Mouse (Mus musculus): ENCODE results near the gene Prss2. TPM values are rescaled to one million over a fixed set of nuclear protein-coding genes. Genes with fewer than 3 reads are reported as not detected.

Prss2 gene
- polyA plus RNA-seq, 2 experiments, result 0.06 to 0.29 TPM

- H3K4me1 ChIP-seq (replicated peaks; ENCODE audit: control insufficient read depth in 2 of 2, insufficient read depth in 2 of 2, low read length in 1 of 2), result peaks cover 0 to 3% of the 10 kb centered on the region in 2 experiments; a peak in 1 of 4 replicates
- 73% methylated on average over 4 of the region's 4 CpGs for WGBS (ENCODE audit: insufficient replicate concordance)
Measured at GRCm38 (mm10) chr6:41566965-41567364, 45.4 kb downstream of the Prss2 start.

GRCm38 (mm10) chr6:41569078-41569477 is 47.5 kb downstream of the Prss2 start:
- no peak overlapping the region for H3K4me3 ChIP-seq (ENCODE audit: insufficient read depth in 1 of 2, low read depth in 2 of 2, low read length in 2 of 2)
- no peaks in the 10 kb centered on the region for H3K9me3 ChIP-seq (ENCODE audit: control insufficient read depth, low read length)
- 64% methylated on average over 3 of the region's 3 CpGs for WGBS (ENCODE audit: insufficient replicate concordance)
- H3K27me3 ChIP-seq (ENCODE audit: control insufficient read depth, insufficient read depth, low read length), result no peaks in the 10 kb centered on the region
- H3K9ac ChIP-seq (replicated peaks), result no peak overlapping the region
- DNase-seq (ENCODE audit: low read depth in 3 of 3, low spot score in 3 of 3), result no peak
- H3K36me3 ChIP-seq (replicated peaks; ENCODE audit: control insufficient read depth, insufficient read depth, low read depth), result no peaks in the 10 kb centered on the region
- no peak overlapping the region for H3K4me2 ChIP-seq (ENCODE audit: low read depth)
- TF ChIP-seq EP300 (IDR thresholded peaks at IDR 0.05; ENCODE audit: low read depth), result no peak
- TF ChIP-seq CTCF (IDR thresholded peaks at IDR 0.05; ENCODE audit: low read depth), result no peak
- no peaks in the 10 kb centered on the region for H3K4me1 ChIP-seq (replicated peaks; ENCODE audit: control insufficient read depth in 2 of 2, insufficient read depth in 2 of 2, low read length in 1 of 2)
- no peak overlapping the region for H3K27ac ChIP-seq
- ATAC-seq (ENCODE audit: insufficient read depth), result no peak

More at GRCm38 (mm10) chr6:41566965-41567364, 45.4 kb downstream of the Prss2 start:
- H3K9me3 ChIP-seq (ENCODE audit: control insufficient read depth, low read length), result no peaks in the 10 kb centered on the region
- TF ChIP-seq EP300 (IDR thresholded peaks at IDR 0.05; ENCODE audit: low read depth), result no peak
- no peak for TF ChIP-seq CTCF (IDR thresholded peaks at IDR 0.05; ENCODE audit: low read depth)
- H3K36me3 ChIP-seq (replicated peaks; ENCODE audit: control insufficient read depth, insufficient read depth, low read depth), result no peaks in the 10 kb centered on the region
- no peak overlapping the region for H3K4me3 ChIP-seq (ENCODE audit: insufficient read depth in 1 of 2, low read depth in 2 of 2, low read length in 2 of 2)
- no peaks in the 10 kb centered on the region for H3K27me3 ChIP-seq (ENCODE audit: control insufficient read depth, insufficient read depth, low read length)
- H3K4me2 ChIP-seq (ENCODE audit: low read depth), result no peak overlapping the region
- no peak for ATAC-seq (ENCODE audit: insufficient read depth)
- no peak for DNase-seq (ENCODE audit: low read depth in 3 of 3, low spot score in 3 of 3)
- H3K9ac ChIP-seq (replicated peaks), result no peak overlapping the region
- H3K27ac ChIP-seq, result no peak overlapping the region

Other genes starting within 250 kb of the Prss2 start
- not detected in 2 replicates for gene Try4, start 219.5 kb upstream of the Prss2 start, polyA plus RNA-seq (2012; rRNA removed)
- not detected in 2 replicates for gene Try4, start 219.5 kb upstream of the Prss2 start, polyA plus RNA-seq (2014; fragmentation: Nextera tagmentation; extraction: Ambion mirVana)
- not detected in 2 replicates for gene Try5, start 204.9 kb upstream of the Prss2 start, polyA plus RNA-seq (2012; rRNA removed)
- gene Try5, start 204.9 kb upstream of the Prss2 start, polyA plus RNA-seq (2014; fragmentation: Nextera tagmentation; extraction: Ambion mirVana), result not detected in 2 replicates
- not detected in 2 replicates for gene Try10, start 167.7 kb upstream of the Prss2 start, polyA plus RNA-seq (2012; rRNA removed)
- not detected in 2 replicates for gene Try10, start 167.7 kb upstream of the Prss2 start, polyA plus RNA-seq (2014; fragmentation: Nextera tagmentation; extraction: Ambion mirVana)
- not detected in 2 replicates for gene Prss3, start 144.1 kb upstream of the Prss2 start, polyA plus RNA-seq (2012; rRNA removed)
- not detected in 2 replicates for gene Prss3, start 144.1 kb upstream of the Prss2 start, polyA plus RNA-seq (2014; fragmentation: Nextera tagmentation; extraction: Ambion mirVana)
- not detected in 2 replicates for gene Gm5771, start 129.4 kb upstream of the Prss2 start, polyA plus RNA-seq (2012; rRNA removed)
- not detected in 2 replicates for gene Gm5771, start 129.4 kb upstream of the Prss2 start, polyA plus RNA-seq (2014; fragmentation: Nextera tagmentation; extraction: Ambion mirVana)
- gene Gm10334, start 75.6 kb upstream of the Prss2 start, polyA plus RNA-seq (2012; rRNA removed), result not detected in 2 replicates
- gene Gm10334, start 75.6 kb upstream of the Prss2 start, polyA plus RNA-seq (2014; fragmentation: Nextera tagmentation; extraction: Ambion mirVana), result not detected in 2 replicates
- gene Prss1, start 62.9 kb upstream of the Prss2 start, polyA plus RNA-seq (2012; rRNA removed), result not detected in 2 replicates
- gene Prss1, start 62.9 kb upstream of the Prss2 start, polyA plus RNA-seq (2014; fragmentation: Nextera tagmentation; extraction: Ambion mirVana), result not detected in 2 replicates
- gene Ephb6, start 83.7 kb downstream of the Prss2 start, polyA plus RNA-seq (2012; rRNA removed), result 0.49 and 0.58 TPM in 2 replicates
- 0.36 and 1.0 TPM in 2 replicates for gene Ephb6, start 83.7 kb downstream of the Prss2 start, polyA plus RNA-seq (2014; fragmentation: Nextera tagmentation; extraction: Ambion mirVana)
- gene Trpv6, start 114.6 kb downstream of the Prss2 start, polyA plus RNA-seq (2012; rRNA removed), result 0.03 and 0.08 TPM in 2 replicates
- not detected in 2 replicates for gene Trpv6, start 114.6 kb downstream of the Prss2 start, polyA plus RNA-seq (2014; fragmentation: Nextera tagmentation; extraction: Ambion mirVana)
- 0.27 and 0.31 TPM in 2 replicates for gene Trpv5, start 159.0 kb downstream of the Prss2 start, polyA plus RNA-seq (2012; rRNA removed)
- 0.05 and 0.11 TPM in 2 replicates for gene Trpv5, start 159.0 kb downstream of the Prss2 start, polyA plus RNA-seq (2014; fragmentation: Nextera tagmentation; extraction: Ambion mirVana)
- gene Llcfc1, start 162.6 kb downstream of the Prss2 start, polyA plus RNA-seq (2012; rRNA removed), result not detected in 2 replicates
- not detected in 2 replicates for gene Llcfc1, start 162.6 kb downstream of the Prss2 start, polyA plus RNA-seq (2014; fragmentation: Nextera tagmentation; extraction: Ambion mirVana)
- gene Kel, start 182.6 kb downstream of the Prss2 start, polyA plus RNA-seq (2012; rRNA removed), result 236 and 313 TPM in 2 replicates
- 221 and 240 TPM in 2 replicates for gene Kel, start 182.6 kb downstream of the Prss2 start, polyA plus RNA-seq (2014; fragmentation: Nextera tagmentation; extraction: Ambion mirVana)